Mouse (Mus musculus): ENCODE measurements around the gene Armc9. TPM values are rescaled to one million over a fixed set of nuclear protein-coding genes. Genes with fewer than 3 reads are reported as not detected.

Gene Armc9
- 17.4 and 21.4 TPM in 2 replicates for polyA plus RNA-seq (2014; fragmentation: Nextera tagmentation; extraction: Ambion mirVana)

DNA sequence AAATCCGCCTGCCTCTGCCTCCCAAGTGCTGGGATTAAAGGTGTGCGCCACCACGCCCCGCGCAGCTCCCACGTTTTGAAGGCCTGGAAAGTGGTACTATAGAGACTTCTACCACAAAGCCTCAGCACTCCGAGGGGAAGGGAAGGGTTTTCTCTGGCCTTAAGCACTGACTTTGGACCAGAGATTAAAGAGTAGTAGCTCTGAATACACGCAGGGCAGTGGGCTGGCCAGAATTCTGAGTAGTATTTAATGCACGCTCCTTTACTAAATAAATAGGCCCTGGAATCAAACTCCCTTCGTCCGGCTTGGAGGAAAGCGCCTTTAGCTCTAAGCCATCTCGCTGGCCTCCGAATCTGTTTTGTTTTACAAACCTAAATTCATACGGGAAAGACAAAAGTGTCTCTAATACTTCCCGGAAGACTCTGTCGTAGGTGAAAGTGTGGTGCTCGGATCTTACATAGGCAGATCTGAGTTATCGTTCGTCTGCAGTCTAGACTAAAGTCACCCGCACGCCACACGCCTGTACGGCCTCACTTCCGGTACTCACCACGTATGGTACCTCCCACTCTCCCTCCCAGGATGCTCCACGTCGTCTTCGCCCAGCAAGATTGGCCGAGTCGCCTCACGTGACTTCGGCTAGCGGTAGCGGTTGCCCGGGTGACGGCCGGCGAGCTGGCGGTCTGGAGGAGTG lies at the start of gene Armc9:
TSS of gene Armc9 (plus strand) at position 648 of the 691 bp plus-strand sequence.
- Histone ChIP-seq H3K9me3 (ENCODE audit: control insufficient read depth, low read length) (no peaks in the 10 kb centered on the region), H3K27ac (replicated peaks; ENCODE audit: low read depth, low read length) (peak within 1 kb of the TSS; percentile 93), H3K9ac (ENCODE audit: low read depth, low read length) (peak within 1 kb of the TSS; percentile 77), H3K4me2 (ENCODE audit: low read depth, low read length) (peak within 1 kb of the TSS; percentile 81), H3K36me3 (ENCODE audit: control insufficient read depth, insufficient read depth, low read length) (no peaks in the 10 kb centered on the region), H3K4me1 (ENCODE audit: control insufficient read depth, insufficient read depth, low read length) (0 out of 2 replicates have a peak, but pooled peaks cover 2% of the 10 kb centered on the region), H3K4me3 (ENCODE audit: low read depth, low read length) (peak within 1 kb of the TSS; percentile 80), H3K27me3 (replicated peaks; ENCODE audit: control insufficient read depth, insufficient read depth, low read length) (no peaks in the 10 kb centered on the region)
- 4% methylated on average over 36 of the region's 40 CpGs for WGBS
- DNase-seq (ENCODE audit: low spot score) (peak; percentile 99), ATAC-seq (ENCODE audit: low read depth) (peak; percentile 100)

DNA sequence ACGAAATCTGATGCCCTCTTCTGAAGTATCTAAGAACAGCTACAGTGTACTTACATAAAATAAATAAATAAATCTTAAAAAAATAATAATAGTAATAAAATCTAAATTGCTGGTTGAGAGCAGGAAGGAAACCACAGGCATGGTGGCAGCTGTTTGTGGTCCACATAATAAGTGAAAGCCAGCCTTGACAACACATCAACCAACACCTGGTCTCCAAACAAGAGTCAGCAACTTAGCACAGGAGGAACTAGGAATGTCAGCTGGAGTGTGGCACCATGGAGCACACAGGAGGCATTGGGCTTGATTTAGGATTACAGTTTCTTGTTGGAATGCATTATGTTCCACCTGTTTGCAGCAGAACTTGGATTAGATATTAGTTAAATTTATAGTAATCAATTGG lies 49.5 kb upstream of the Armc9 start:
- H3K27ac ChIP-seq (replicated peaks; ENCODE audit: low read depth, low read length) = no peak overlapping the region
- DNase-seq (ENCODE audit: low spot score) = no peak
- no peaks in the 10 kb centered on the region for H3K4me1 ChIP-seq (ENCODE audit: control insufficient read depth, insufficient read depth, low read length)
- H3K9ac ChIP-seq (ENCODE audit: low read depth, low read length) = no peak overlapping the region
- peaks cover 21% of the 10 kb centered on the region for H3K36me3 ChIP-seq (ENCODE audit: control insufficient read depth, insufficient read depth, low read length)
- no peak overlapping the region for H3K4me2 ChIP-seq (ENCODE audit: low read depth, low read length)
- no peaks in the 10 kb centered on the region for H3K27me3 ChIP-seq (replicated peaks; ENCODE audit: control insufficient read depth, insufficient read depth, low read length)
- 95% methylated on average over 1 of the region's 1 CpGs for WGBS
- no peak overlapping the region for H3K4me3 ChIP-seq (ENCODE audit: low read depth, low read length)
- H3K9me3 ChIP-seq (ENCODE audit: control insufficient read depth, low read length) = no peaks in the 10 kb centered on the region
- ATAC-seq (ENCODE audit: low read depth) = no peak

DNA sequence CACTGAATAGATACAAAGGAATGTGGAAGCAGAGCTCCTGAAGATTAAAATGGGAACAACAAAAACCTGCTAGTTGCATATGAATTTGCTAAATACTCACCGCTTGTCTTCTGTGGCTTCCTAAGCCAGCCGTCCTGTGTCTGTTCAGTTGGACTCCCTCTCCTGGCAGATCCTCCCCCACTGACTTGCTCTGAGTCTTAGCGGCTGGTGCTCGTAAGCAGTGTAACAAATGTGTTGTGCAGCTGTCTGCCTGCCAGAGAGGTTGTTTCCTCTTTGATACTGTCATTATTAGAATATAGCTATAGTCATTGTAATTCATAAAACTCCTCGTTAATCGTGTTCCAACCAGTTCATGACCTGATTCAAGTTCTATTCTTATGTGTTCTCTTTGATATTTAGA lies 42.8 kb upstream of the Armc9 start, which contains the start of gene Htr2b:
TSS of gene Htr2b (minus strand) at position 192 of the 400 bp plus-strand sequence.
- ATAC-seq (ENCODE audit: low read depth) (peak; percentile 80; the same call in 1 of the 2 replicates), DNase-seq (ENCODE audit: low spot score) (peak; percentile 81)
- peaks cover 12% of the 10 kb centered on the region; the same call in 1 of the 2 replicates for H3K36me3 ChIP-seq (ENCODE audit: control insufficient read depth, insufficient read depth, low read length)
- H3K4me2 ChIP-seq (ENCODE audit: low read depth, low read length) = no peak within 1 kb of the TSS
- no peak within 1 kb of the TSS for H3K27ac ChIP-seq (replicated peaks; ENCODE audit: low read depth, low read length)
- WGBS = 58% methylated on average over 6 of the region's 6 CpGs
- H3K9ac ChIP-seq (ENCODE audit: low read depth, low read length) = no peak within 1 kb of the TSS
- no peaks in the 10 kb centered on the region for H3K9me3 ChIP-seq (ENCODE audit: control insufficient read depth, low read length)
- H3K4me1 ChIP-seq (ENCODE audit: control insufficient read depth, insufficient read depth, low read length) = no peaks in the 10 kb centered on the region
- no peak within 1 kb of the TSS for H3K4me3 ChIP-seq (ENCODE audit: low read depth, low read length)
- no peaks in the 10 kb centered on the region for H3K27me3 ChIP-seq (replicated peaks; ENCODE audit: control insufficient read depth, insufficient read depth, low read length)

DNA sequence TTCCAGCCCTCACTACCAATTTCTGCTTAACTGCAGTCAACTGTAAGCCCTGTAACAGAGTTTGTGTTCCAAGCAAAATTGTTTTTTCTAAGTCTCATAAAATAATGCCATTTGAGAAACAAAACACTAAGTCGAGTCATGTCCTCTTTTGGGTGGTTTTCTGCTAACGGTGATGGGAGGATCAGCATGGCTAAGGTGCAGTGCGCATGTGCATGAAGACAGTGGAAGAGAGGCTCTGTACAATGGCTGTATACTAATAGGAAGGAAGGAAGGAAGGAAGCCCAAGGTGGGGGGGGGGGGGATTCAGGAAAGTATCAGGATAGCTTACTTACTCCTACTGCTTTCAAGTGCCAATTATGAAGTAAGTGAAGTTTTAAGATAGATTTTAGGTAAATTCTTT lies 40.4 kb upstream of the Armc9 start:
- H3K36me3 ChIP-seq (ENCODE audit: control insufficient read depth, insufficient read depth, low read length) = peaks cover 23% of the 10 kb centered on the region
- 85% methylated on average over 3 of the region's 3 CpGs for WGBS
- no peaks in the 10 kb centered on the region for H3K4me1 ChIP-seq (ENCODE audit: control insufficient read depth, insufficient read depth, low read length)
- H3K27me3 ChIP-seq (replicated peaks; ENCODE audit: control insufficient read depth, insufficient read depth, low read length) = no peaks in the 10 kb centered on the region
- H3K27ac ChIP-seq (replicated peaks; ENCODE audit: low read depth, low read length) = no peak overlapping the region
- no peak overlapping the region for H3K9ac ChIP-seq (ENCODE audit: low read depth, low read length)
- DNase-seq (ENCODE audit: low spot score) = no peak
- H3K4me2 ChIP-seq (ENCODE audit: low read depth, low read length) = no peak overlapping the region
- no peaks in the 10 kb centered on the region for H3K9me3 ChIP-seq (ENCODE audit: control insufficient read depth, low read length)
- H3K4me3 ChIP-seq (ENCODE audit: low read depth, low read length) = no peak overlapping the region
- ATAC-seq (ENCODE audit: low read depth) = no peak

DNA sequence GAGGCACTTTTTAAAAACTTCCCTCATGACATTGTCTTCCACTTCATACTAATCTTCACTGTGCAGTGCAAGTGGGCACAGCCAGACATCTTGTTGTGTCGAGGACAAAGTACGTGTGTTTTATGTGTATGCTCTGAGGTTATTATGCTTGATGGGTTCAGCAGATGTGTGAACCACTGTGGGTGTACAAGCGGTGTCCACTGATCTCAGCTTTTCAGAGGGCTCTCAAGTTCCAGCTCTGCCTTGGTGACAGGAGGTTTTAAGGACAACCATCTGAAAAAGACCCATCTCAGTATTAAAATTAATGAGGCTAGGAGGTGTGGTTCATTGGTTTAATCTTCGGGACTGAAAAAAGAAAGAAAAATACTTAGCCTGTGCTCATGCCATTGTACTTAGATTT lies 35.0 kb upstream of the Armc9 start:
- Histone ChIP-seq H3K9ac (ENCODE audit: low read depth, low read length) (no peak overlapping the region), H3K27ac (replicated peaks; ENCODE audit: low read depth, low read length) (no peak overlapping the region), H3K9me3 (ENCODE audit: control insufficient read depth, low read length) (no peaks in the 10 kb centered on the region), H3K4me2 (ENCODE audit: low read depth, low read length) (no peak overlapping the region), H3K4me1 (ENCODE audit: control insufficient read depth, insufficient read depth, low read length) (no peaks in the 10 kb centered on the region), H3K36me3 (ENCODE audit: control insufficient read depth, insufficient read depth, low read length) (peaks cover 60% of the 10 kb centered on the region), H3K27me3 (replicated peaks; ENCODE audit: control insufficient read depth, insufficient read depth, low read length) (no peaks in the 10 kb centered on the region), H3K4me3 (ENCODE audit: low read depth, low read length) (no peak overlapping the region)
- no peak for ATAC-seq (ENCODE audit: low read depth)
- no peak for DNase-seq (ENCODE audit: low spot score)
- 92% methylated on average over 4 of the region's 4 CpGs for whole genome bisulfite sequencing

DNA sequence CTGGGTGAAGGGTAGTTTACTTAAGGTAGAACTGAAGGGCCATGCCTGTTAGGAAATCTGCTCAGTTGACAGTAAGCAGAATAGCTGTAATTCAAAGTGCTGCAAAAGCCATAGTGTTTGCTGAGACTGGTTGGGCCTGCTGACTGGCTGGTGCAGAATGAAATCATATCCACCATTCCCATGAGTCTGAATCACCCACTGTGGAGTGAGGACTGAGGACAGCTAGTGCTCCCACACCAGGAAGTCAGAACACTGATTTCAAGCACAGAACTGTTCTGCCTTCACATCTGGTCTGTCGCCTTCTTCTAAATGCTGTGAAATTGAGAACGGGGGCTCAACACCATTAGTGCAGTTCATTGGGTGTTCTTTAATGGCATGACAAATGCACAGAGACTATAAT lies 28.5 kb upstream of the Armc9 start:
- 87% methylated on average over 2 of the region's 2 CpGs for WGBS
- peaks cover 77% of the 10 kb centered on the region for H3K36me3 ChIP-seq (ENCODE audit: control insufficient read depth, insufficient read depth, low read length)

DNA sequence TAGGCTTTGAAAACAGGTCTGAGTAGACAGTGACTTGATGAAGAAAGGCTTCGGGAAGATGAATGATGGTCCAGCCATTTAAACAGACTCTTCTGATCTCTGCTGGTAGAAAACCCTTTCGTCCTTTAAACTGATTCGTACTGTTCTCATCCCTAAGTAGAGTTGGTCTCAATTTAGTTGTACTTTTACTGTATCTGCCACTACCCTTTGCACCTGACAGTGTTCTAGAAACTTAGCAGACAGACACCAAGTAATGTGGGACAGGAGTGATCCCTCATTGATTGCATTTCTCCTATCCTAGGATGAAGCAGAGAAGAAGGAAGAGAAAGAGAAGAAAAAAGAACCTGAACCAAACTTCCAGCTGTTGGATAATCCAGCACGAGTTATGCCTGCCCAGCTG lies 21.2 kb upstream of the Armc9 start, which contains the start of gene Gm21972:
TSS of gene Gm21972 (plus strand) at position 301 of the 400 bp plus-strand sequence.
- Histone ChIP-seq H3K4me2 (ENCODE audit: low read depth, low read length) (no peak within 1 kb of the TSS), H3K27me3 (replicated peaks; ENCODE audit: control insufficient read depth, insufficient read depth, low read length) (no peaks in the 10 kb centered on the region), H3K4me3 (ENCODE audit: low read depth, low read length) (no peak within 1 kb of the TSS), H3K27ac (replicated peaks; ENCODE audit: low read depth, low read length) (no peak within 1 kb of the TSS), H3K9ac (ENCODE audit: low read depth, low read length) (no peak within 1 kb of the TSS), H3K36me3 (ENCODE audit: control insufficient read depth, insufficient read depth, low read length) (peaks cover 88% of the 10 kb centered on the region), H3K9me3 (ENCODE audit: control insufficient read depth, low read length) (no peaks in the 10 kb centered on the region), H3K4me1 (ENCODE audit: control insufficient read depth, insufficient read depth, low read length) (no peaks in the 10 kb centered on the region)
- ATAC-seq (ENCODE audit: low read depth) = no peak
- WGBS = 96% methylated on average over 4 of the region's 4 CpGs
- DNase-seq (ENCODE audit: low spot score) = no peak

More for the DNA sequence above, 28.5 kb upstream of the Armc9 start:
- ATAC-seq (ENCODE audit: low read depth) = no peak
- Histone ChIP-seq H3K27ac (replicated peaks; ENCODE audit: low read depth, low read length) (no peak overlapping the region), H3K9me3 (ENCODE audit: control insufficient read depth, low read length) (no peaks in the 10 kb centered on the region), H3K4me3 (ENCODE audit: low read depth, low read length) (no peak overlapping the region), H3K4me2 (ENCODE audit: low read depth, low read length) (no peak overlapping the region), H3K9ac (ENCODE audit: low read depth, low read length) (no peak overlapping the region), H3K4me1 (ENCODE audit: control insufficient read depth, insufficient read depth, low read length) (no peaks in the 10 kb centered on the region), H3K27me3 (replicated peaks; ENCODE audit: control insufficient read depth, insufficient read depth, low read length) (no peaks in the 10 kb centered on the region)
- DNase-seq (ENCODE audit: low spot score) = no peak

DNA sequence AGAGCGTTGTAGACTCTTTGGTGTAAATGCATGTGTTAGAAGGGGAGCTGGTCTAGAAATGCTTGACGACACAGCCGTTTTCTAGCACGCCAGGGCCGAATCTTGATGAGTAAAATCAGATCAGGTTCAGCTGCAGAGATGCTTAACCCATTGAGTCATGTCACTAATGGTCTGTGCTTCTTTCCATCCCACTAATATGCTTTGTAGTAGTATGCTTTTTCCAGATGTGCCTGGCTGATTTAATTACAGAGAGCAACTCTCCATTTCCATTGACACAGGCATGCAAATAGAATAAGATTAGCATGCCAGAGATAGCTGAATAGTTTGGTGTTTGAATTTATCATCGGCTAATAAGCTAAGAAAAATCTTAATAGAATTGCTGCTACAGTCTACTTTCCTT lies 19.3 kb upstream of the Armc9 start:
- Histone ChIP-seq H3K9me3 (ENCODE audit: control insufficient read depth, low read length) (no peaks in the 10 kb centered on the region), H3K27me3 (replicated peaks; ENCODE audit: control insufficient read depth, insufficient read depth, low read length) (no peaks in the 10 kb centered on the region), H3K9ac (ENCODE audit: low read depth, low read length) (no peak overlapping the region), H3K4me2 (ENCODE audit: low read depth, low read length) (no peak overlapping the region), H3K27ac (replicated peaks; ENCODE audit: low read depth, low read length) (no peak overlapping the region), H3K4me3 (ENCODE audit: low read depth, low read length) (no peak overlapping the region), H3K4me1 (ENCODE audit: control insufficient read depth, insufficient read depth, low read length) (no peaks in the 10 kb centered on the region), H3K36me3 (ENCODE audit: control insufficient read depth, insufficient read depth, low read length) (peaks cover 86% of the 10 kb centered on the region)
- ATAC-seq (ENCODE audit: low read depth) (no peak), DNase-seq (ENCODE audit: low spot score) (no peak)
- 87% methylated on average over 6 of the region's 6 CpGs for WGBS

DNA sequence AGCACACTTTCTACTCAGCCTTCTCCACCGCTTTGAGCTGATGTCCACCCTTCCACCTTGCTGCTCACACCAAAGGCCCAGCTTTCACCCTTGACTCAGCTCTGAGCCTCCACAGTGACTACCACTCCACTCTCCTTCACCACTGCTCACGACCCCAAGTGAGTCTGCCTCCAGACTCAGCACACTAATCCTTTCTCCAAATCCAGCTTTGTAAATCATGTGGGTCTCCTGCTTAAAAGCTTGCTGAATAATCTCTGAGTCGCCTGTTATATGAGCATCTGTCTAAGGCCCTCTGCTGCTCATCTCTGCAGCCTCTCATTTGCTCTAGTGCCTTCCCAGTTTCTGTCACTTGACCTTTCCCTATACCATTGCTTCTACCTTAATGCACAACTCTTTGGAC lies 13.5 kb upstream of the Armc9 start:
- Histone ChIP-seq H3K4me1 (ENCODE audit: control insufficient read depth, insufficient read depth, low read length) (no peaks in the 10 kb centered on the region), H3K9ac (ENCODE audit: low read depth, low read length) (no peak overlapping the region), H3K4me3 (ENCODE audit: low read depth, low read length) (no peak overlapping the region), H3K36me3 (ENCODE audit: control insufficient read depth, insufficient read depth, low read length) (peaks cover 44% of the 10 kb centered on the region), H3K27ac (replicated peaks; ENCODE audit: low read depth, low read length) (no peak overlapping the region), H3K9me3 (ENCODE audit: control insufficient read depth, low read length) (no peaks in the 10 kb centered on the region), H3K27me3 (replicated peaks; ENCODE audit: control insufficient read depth, insufficient read depth, low read length) (no peaks in the 10 kb centered on the region), H3K4me2 (ENCODE audit: low read depth, low read length) (no peak overlapping the region)
- whole genome bisulfite sequencing = 86% methylated on average over 3 of the region's 3 CpGs
- ATAC-seq (ENCODE audit: low read depth) (no peak), DNase-seq (ENCODE audit: low spot score) (no peak)

All from embryonic facial prominence, embryonic 14.5 days (tissue).